Mouse (Mus musculus) myocyte (in vitro differentiated cells): ENCODE results near the gene Krit1.

Experiments
- MAX ChIP-seq: IDR thresholded peaks from one replicate; pipeline ENCODE4 v1.6.1; 2011; ENCODE audit warnings: low read depth, mild to moderate bottlenecking, control low read depth
- USF1 ChIP-seq: IDR thresholded peaks from one replicate; pipeline ENCODE4 v1.6.1; 2011; ENCODE audit warnings: low read depth, mild to moderate bottlenecking, control low read depth, moderate library complexity

DNA sequence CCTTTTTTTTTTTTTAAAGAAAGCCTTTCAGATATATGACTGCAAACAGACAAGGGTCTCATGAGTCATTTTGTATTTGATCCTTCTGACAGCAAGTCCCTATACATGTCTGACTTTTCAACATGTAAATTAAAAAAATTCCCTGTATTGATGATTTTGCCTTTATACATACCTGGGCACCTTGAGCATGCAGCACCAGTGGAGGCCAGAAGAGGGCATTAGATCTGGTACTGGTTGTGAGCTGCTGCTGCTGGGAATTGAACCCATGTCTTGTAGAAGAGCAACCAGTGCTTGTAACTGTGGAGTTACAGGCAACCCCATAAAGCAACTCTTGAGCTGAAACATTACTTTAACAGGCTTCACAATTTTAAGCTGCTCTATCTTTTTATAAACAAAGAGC lies 20.3 kb upstream of the Krit1 start:
- TF ChIP-seq MAX (no peak), USF1 (no peak)
